Mouse (Mus musculus) ovary, adult 18-20 months (tissue): ENCODE measurements at regions not wholly inside any gene's neighbourhood (a gene's known extent, or its start where the extent isn't known, plus 50 kb on each side); places are given as distances from the start of the nearest gene placed in this dataset.

ENCODE experiments used
- DNase-seq: peaks from one replicate; pipeline ENCODE4 v3.0.0; 2022; ENCODE audit warnings: low spot score, mixed read lengths

DNA sequence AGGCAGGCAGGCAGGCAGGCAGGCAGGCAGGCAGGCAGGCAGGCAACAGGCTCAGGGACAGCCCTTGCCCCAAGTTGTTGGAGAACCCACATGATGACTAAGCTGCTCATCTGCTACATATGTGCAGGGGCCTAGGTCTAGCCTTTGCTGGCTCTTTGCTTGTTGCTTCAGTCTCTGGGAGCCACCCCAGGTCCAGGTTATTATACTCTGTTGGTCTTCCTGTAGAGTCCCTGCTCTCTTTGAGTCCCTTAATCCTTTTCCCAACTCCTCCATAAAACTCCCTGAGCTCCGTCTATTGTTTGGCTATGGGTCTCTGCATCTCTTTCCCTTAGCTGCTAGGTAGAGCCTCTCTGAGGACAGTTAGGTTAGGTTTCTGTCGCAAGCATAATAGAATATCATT is 189.8 kb upstream of the Gm5148 start:
- DNase-seq = no peak

DNA sequence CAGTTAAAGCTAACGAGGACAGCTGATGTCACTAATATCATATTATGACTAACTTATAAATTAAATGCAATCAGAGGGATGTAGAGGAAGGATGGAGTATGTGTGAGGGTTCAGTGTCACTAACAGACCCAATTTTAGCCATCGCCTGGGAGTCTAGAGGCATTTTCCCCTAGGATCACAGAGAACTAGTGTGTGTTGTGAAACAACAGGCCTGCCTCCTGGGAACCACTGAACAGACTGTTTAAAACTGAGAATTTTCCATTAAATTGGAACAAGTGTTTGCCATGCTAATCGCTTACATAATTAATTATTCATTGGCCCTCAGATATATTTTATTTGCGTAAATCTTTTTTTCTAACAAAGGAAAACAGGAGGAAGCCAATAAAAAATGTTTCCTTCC is 185.5 kb upstream of the Gm5148 start:
- no peak for DNase-seq

DNA sequence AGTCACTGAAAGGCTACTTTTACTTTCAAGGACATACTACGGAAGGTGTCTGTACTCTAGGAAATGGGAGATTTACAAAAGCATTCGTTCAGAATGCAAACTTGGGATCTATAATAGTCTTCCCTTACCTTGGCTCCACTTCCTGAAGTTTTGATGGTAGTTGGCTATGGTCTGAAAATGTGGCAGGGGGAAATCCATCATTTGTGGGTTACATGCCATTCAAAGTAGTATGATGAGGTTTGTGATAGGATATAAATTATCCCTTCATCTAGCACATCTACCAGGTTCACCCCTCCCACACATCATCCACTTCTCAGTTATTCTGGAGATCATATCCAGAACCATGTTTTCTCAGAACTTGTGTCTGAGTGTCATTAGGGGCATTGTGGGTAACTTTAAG is 184.7 kb upstream of the Gm5148 start:
- DNase-seq = no peak

DNA sequence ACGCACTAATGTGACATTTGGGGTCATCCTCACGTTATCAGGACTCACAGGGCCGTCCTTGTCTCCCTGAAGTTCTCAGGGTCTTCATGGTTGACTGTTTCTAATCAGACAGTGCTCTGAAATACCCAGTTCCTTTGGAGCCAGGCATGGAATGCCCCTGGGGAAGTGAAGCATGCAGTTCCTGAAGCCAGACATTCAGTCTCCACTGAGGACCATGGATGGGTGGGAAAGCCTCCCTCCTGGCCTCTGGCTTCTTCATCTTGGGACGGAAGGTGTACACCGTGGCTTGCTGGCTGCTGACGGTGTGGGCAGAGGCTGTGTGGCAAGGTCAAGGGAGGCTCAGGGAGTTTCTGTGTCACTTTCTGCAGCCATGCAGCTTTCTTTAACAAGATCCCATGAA is 184.2 kb upstream of the Gm5148 start:
- no peak for DNase-seq

DNA sequence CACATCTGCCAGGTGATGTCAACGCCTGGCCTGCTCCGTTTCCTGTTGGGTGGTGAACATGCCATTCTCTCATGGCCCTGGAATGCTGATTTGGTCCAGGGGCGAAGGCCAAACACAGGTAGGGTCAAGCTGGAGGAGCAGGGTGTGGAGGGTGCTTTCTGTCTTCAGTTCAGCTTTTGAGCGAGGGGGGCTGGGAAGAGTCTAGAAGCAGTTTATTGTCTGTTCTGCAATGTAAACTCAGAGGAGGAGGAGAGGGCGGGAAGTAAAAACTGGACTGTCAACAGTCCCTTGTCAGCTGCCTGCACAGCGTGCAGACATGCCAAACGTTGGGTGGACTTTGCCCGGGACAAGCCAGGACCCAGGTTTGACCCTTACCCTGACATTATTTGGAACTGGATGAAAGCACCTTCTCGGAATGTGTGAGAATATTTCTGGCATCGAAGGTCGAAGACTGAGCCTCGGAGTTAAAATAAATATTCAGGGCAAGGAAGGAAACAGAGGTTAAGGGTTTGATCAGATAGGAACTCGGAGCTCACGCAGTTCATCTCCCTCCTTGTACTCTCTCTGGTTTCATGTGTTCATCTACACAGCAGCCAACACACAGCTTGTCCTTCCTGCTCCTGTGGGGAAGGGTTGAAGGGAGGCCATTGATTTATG is 183.3 kb upstream of the Gm5148 start:
- peak; percentile 12 for DNase-seq

DNA sequence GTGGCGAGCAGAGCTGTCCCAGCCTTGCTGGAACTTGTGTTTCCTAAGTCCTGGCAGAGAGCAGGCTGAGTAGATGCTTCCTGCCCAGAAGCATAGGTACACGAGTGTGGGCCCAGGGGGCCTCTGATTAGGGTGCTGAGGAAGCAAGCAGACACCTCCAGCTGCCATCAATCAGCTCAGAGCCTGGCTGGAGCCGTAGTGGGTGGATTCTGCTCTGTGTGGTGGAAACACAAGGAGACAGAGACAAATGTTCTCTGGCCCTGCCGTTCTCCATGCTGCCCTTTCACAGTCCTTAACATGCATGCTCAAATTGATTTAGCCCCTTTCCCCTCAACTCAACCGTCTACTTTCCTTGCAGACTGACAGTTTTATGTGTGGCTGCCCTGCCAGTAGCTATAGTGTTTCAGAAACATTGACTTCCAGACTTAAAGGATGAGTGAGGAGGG is 182.5 kb upstream of the Gm5148 start:
- DNase-seq = no peak

DNA sequence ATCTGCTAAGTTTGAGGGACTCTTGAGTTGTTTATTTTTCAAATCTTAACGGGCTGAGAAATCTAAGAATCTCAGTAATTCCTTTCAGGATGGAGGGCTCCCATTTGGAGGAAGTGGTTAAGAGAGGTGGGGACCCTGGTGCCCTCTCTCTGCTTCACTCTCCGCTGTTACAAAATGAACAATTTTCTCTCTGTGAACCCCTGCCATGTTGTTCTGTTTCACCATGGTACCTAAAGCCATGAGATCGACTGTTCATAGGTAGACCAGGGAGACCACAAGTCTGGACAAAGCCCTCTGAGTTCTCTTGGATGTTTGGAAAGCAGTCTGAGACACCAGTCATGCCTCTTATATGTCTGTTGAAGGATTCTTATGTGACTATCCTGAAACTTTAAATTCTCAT is 179.9 kb upstream of the Gm5148 start:
- no peak for DNase-seq

DNA sequence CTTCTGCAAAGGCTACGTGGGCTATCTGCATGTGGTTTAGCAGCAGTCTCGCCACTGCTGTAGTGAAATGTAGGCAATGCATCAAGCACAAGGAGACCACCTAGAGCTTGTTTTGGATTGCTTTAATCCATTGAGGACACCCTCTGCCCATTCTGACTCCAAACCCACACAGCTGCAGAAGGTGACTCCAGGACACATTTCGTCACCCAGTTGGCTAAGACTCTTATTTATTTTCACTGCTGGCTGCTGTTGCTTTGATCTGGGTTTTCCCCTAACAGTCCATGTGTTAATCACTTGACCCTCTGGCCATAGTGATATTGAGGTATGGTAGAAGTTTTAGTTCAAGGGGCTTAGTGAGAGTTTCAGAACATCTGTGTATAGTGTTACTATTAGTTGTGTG is 179.2 kb upstream of the Gm5148 start:
- no peak for DNase-seq

DNA sequence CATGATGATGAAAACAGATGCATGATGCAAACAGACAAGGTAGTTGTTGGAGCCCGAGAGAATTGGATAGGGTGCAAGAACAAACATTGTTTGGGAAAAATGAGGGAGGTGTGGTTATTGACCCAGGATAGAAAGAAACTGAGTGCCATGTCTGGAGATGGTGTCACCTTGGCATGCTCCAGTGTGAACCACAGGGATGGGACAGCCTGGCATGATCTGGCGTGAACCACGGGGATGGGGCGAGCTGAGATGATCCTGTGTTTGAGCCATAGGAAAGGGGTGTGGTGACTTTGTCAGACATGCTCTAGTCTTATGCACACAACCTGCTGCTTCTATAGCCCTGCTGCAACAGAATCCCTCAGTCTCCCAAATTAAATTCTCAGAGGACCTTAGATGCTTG is 178.7 kb upstream of the Gm5148 start:
- no peak for DNase-seq

DNA sequence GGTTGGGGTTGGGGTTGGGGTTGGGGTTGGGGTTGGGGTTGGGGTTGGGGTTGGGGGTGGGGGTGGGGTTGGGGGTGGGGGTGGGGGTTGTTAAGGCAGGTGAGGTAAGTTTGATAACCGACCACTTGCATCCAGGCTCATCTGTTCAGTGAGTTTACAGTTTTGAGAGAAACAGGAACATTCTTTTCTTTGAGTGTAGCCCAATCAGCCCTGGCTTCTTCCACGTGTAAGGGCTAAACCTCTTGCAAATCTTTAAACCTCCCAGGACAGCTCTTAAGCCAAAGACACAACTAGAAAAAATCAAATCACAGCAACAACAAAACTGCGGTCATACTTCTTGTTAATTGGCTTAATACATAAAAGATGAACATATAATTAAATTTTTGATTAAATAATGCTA is 173.1 kb upstream of the Gm5148 start:
- no peak for DNase-seq

DNA sequence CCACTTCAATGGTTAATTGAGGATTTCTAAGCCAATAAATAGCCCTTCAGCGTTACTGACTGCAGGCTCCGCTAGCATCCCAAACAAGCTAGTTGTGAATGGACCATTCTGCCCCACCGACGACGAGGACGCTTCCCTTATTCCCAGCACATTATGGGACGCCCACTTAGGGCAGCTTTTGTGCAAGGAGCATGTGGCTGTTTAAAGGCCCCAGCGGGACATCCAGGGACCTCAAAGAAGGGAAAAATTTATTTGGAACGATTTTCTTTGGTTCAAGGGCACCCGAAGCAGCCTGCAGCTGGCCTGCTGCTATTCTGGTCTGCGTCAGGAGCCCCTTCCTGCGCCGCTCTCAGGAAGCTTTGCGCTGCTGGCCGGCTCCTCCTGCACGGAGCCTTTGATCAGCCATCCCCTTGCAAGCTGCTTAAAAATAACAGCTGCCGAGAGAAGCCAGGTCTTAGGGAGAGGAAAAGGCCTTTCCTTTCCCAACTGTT is 172.6 kb upstream of the Gm5148 start:
- peak; percentile 16 for DNase-seq

DNA sequence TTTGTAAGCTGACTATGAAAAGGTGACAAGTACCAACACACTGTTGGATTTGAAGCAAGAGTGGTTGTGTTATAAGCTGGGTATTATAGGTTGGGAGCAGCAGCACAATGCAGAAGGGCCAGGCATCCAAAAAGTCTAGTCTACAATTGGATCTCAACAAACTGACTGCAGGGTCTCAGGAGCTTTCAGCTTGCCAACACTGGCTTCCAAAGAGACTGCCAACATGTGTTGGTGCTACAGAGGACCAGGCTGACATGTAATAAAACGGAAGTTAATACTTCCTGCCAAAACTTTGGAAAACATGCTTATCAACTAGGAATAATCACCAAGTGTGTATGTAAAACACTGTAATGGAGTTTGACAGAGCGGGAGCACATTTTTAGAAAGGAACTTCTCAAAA is 170.3 kb upstream of the Gm5148 start:
- DNase-seq = no peak

DNA sequence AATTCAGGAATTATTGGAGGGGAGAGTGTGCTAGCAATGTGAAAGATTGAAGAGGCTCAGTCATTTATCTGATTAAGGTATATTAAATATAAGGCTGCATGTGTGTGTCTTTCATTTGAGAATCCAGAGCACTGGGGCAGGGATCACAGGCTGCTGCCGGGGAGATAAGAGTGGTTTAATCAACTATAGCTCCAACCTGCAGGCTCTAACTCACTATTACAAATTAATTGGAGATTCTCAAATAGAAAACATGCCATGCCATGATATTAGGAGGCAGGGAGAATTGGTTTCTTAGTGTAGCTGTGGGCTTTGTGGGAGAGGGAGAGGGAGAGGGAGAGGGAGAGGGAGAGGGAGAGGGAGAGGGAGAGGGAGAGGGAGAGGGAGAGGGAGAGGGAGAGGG is 165.9 kb upstream of the Gm5148 start:
- DNase-seq = no peak

DNA sequence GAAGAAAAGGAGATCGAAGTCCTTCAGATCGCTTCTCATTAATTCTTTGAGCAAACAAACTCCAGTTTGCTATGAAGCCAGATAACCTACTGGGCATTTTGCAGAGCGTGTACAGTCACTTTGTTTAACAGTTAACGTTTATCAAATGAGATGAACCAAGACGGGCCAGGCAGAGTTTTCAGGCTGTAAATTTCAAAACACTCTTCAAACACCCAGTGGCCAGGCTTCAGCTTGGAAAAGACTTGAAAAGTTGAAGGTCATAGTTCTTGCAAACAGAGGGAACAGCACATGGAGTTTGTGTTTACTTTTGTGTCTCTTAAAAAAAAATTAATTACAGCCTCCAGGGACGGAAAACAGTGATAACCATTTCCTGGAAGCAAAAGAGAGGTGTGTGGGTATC is 164.2 kb upstream of the Gm5148 start:
- DNase-seq = no peak

DNA sequence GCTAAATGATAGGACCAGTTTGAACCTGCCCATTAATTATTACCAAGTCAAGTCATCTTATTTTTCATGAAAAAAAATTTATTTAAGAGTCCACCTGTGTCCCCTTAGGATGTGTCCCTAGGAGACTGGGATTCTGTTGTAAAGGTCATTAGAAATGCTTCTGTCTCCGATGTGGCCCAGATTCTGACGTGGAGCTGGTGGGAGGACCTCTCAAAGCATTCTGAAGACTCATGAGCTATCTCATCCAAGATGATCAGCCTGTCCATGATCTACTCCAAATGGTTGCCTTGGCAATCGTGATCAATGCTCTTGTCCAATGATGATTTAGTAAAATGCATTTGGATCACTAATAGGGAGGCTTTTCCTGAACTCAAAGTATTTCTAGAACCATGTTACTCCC is 163.4 kb upstream of the Gm5148 start:
- no peak for DNase-seq

DNA sequence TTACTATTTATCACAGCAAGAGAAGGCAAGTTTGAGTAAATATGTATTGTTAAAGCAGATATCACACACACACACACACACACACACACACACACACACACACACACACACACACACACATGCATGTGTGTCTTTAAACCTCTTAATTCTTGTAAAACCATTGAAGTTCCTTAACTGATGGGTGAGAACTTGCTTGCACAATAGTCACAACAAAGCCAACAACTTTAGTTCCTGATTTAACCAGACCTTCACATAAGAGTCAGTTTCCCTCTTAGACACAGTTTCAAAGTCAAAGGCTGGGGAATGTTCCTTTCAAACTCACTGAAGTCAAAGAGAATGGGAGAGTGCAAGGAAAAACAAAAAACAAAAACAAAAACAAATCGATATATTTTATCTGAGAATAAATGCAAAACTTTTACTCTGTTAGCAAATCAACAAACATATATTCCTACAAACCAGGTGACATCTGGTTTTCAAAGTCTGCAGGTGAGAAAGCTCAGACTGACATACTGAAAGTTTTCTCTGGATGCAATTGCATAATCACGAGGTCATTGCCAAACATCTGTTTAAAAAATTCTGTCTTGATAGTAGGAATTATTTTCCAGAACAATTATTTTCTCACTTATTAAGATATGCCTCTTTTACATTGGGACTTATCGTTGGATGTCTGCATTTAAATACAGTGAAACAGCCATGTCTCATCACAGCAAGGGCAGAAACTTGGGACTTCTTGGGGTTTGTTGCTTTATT is 162.6 kb upstream of the Gm5148 start:
- no peak for DNase-seq

DNA sequence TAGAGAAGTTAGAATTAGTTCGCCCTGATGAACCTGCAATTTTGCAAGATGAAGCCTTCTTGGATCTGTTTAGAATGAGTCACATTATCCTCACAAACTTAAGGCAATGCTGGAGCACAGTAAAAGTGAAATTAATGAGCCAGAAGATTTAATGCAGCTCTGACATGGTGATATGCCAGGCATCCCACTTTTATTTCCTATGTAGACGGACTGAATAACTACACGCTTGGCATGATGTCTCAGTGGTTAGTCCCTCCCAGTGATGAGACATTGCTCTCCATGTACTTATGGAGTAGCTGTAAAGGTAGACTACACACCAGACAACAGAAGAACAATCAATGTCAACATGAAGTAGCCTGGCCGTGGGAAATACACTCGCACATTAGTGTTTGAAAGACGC is 161.5 kb upstream of the Gm5148 start:
- no peak for DNase-seq

DNA sequence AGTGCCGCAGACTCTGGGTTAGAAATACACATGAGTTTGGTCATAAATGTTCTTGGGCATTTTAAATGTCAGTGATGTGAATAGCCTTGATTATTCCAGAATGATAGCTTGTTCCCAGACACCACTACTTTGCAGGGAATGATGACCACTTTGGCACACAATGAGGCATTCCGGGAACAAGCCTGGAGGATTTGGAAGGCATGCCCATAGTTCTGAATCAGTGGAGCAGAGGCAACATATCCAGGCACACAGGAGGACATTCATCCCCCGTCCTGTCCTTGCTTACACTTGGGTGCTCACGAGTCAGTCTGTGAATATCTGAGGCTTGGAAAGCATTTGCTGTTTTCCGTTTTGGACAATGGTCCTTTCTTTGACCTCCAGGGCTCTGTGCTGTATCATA is 158.1 kb upstream of the Gm5148 start:
- DNase-seq = no peak

DNA sequence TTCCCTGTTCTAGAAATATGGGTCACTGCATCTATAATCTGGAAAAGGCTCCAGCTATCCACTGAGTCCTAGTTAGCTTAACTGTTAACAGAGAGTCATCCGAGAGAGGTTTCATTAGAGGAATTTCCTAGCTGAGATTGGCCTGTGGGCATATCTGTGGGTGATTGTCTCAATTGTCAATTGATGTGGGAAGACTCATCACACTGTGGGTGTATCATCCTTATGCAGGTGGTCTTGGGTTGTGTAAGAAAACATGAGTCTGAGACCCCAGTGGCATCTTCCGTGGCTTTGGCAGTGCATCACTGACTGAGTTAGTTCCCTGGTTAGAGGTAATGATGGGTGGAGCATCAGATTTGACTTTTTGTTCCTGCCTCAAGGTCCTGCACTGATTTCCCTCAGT is 156.7 kb upstream of the Gm5148 start:
- DNase-seq = no peak

DNA sequence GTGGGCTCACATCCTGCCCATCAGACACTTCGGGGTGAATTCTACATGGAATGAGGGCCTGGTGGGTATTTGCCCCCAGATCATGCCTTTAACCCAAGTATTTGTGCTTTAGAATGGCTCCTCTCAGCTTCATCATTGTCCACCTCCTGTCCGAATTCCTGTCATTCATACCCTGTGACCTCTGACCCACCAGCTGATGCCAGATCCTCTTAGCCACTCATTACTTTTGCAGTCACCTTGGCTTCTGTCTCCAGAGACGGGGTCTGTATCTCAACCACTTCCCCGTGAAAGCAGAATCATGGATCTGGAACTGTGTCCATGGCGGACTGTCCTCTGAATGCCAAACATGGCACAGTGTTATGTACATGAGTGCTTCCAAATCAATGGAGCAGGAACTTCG is 154.8 kb upstream of the Gm5148 start:
- DNase-seq = no peak

DNA sequence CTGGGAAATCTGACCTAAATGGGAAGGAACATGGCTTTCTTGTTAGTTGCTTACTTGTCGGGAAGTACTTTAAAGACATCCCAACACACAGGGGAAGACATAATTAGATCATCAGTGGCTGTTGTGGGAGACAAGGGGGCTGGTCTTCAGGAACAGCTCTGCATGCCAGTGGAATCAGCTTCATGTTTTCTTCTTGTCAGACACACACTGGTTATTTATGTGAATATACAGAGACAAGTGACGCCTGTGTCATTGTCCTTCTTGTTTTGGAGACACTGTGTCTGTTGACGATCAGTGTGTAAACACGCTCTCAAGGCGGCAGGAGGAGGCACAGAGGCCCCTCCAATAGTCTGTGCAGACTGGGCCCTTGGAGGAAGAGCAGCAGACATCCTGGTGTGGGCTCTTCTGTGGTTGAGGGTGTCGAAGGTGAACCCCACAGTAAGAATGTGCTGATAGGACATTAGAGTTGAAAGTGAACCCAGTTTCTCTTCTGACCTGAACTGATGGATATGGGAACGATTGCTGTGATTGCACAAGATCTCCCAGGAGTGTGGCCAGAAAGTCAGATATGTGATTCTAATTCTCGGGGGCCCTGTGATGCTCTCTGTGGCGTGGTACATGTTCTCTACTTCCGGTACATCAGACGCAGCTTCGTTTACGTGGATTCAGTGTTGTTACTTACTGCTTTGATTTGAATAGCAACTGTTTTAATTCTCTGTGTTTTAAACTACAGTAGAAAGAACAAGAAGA is 151.9 kb upstream of the Gm5148 start:
- DNase-seq = no peak

DNA sequence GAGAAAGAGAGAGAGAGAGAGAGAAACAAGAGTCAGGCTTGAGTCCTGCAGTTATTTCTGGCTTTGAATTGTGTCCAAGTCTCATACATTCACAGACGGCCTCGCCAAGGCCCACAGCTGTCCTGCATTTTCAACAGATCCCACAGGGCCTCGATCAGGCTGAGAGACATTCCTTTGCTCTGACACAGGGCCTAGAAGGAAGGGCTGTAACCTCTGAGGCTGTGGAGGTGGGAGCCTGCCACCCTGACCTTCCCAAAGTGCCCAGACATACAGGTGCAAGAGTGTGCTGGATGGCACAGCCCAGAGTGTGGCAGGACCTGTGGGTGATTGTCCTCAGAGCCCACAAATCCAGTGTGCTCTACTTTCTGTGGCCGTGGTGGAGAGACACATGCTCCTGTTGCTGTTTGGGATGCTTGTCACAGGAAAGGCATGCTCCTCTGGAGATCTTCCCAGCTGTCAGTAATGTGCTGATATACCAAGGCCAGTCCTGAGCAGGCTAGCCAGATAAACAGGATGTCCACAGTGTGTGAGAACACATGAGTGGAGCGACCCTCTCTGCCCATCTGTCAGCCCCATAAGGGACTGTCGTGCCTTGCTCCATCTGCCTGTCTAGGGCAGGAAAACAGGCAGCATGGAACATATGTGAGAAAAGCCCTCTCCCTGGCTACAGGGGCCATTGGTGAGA is 151.2 kb upstream of the Gm5148 start:
- DNase-seq = peak; percentile 19

DNA sequence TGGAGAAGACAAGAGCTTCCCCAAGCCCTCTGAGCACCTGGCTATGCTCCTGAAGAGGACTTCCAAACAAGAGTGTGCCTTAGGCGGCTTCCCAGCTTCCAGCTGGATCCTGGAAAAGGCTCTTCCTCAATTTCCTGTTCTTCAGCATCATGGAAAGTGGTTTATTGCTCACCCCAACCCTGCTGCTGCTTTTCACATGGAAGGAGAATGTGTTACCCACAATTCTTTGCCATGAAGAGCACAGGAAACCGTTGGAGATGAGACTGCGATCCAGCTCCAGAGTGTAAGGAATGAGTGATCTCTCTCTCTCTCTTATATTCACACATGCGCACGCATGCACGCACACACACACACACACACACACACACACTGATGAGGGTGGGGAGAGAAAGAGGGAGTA is 150.6 kb upstream of the Gm5148 start:
- no peak for DNase-seq
